Mouse (Mus musculus): Measurements from ENCODE around the gene Smc4. TPM values are rescaled to one million over a fixed set of nuclear protein-coding genes. Genes with fewer than 3 reads are reported as not detected.

Smc4 gene
- polyA plus RNA-seq, 1 experiment from 2014 or later: 74.2 TPM

- no peak overlapping the region for H3K27ac ChIP-seq (ENCODE audit: low read length)
- ATAC-seq (no peak), DNase-seq (ENCODE audit: low spot score) (no peak)
- no peak overlapping the region for H3K9ac ChIP-seq (replicated peaks; ENCODE audit: low read depth)
- 75% methylated on average over 3 of the region's 3 CpGs for WGBS
- no peaks in the 10 kb centered on the region for H3K27me3 ChIP-seq (replicated peaks; ENCODE audit: insufficient read depth, low read length)
- no peaks in the 10 kb centered on the region for H3K36me3 ChIP-seq (ENCODE audit: insufficient read depth, low read length)
- no peaks in the 10 kb centered on the region for H3K4me1 ChIP-seq (ENCODE audit: insufficient read depth, low read depth, low read length)
- no peak overlapping the region for H3K4me2 ChIP-seq (replicated peaks; ENCODE audit: low read depth, low read length)
- no peak overlapping the region for H3K4me3 ChIP-seq (ENCODE audit: low read depth, low read length)
- TF ChIP-seq CTCF (IDR thresholded peaks at IDR 0.05) (no peak), EP300 (IDR thresholded peaks at IDR 0.05) (no peak)
- H3K9me3 ChIP-seq (ENCODE audit: low read length): no peaks in the 10 kb centered on the region
Measured at GRCm38 (mm10) chr3:68969091-68969590, 35.4 kb upstream of the Smc4 start.

- no peak overlapping the region for H3K9ac ChIP-seq (replicated peaks; ENCODE audit: low read depth)
Measured at GRCm38 (mm10) chr3:68973574-68973973, 31.0 kb upstream of the Smc4 start.

GRCm38 (mm10) chr3:68974639-68975532, 29.7 kb upstream of the Smc4 start:
- ATAC-seq: peak; percentile 44; the same call in 1 of the 2 replicates
- Histone ChIP-seq H3K4me1 (ENCODE audit: insufficient read depth, low read depth, low read length) (peaks cover 5% of the 10 kb centered on the region; the same call in 1 of the 2 replicates), H3K27me3 (replicated peaks; ENCODE audit: insufficient read depth, low read length) (no peaks in the 10 kb centered on the region), H3K4me3 (ENCODE audit: low read depth, low read length) (no peak overlapping the region), H3K36me3 (ENCODE audit: insufficient read depth, low read length) (no peaks in the 10 kb centered on the region), H3K27ac (ENCODE audit: low read length) (peak overlapping the region; percentile 47; the same call in 1 of the 2 replicates), H3K9me3 (ENCODE audit: low read length) (no peaks in the 10 kb centered on the region), H3K9ac (replicated peaks; ENCODE audit: low read depth) (no peak overlapping the region), H3K4me2 (replicated peaks; ENCODE audit: low read depth, low read length) (no peak overlapping the region)
- TF ChIP-seq CTCF (IDR thresholded peaks at IDR 0.05) (no peak), EP300 (IDR thresholded peaks at IDR 0.05) (peak; percentile 49; the same call in 1 of the 2 replicates)
- peak; percentile 13 for DNase-seq (ENCODE audit: low spot score)
- 75% methylated on average over 8 of the region's 8 CpGs for WGBS

More at GRCm38 (mm10) chr3:68973574-68973973, 31.0 kb upstream of the Smc4 start:
- ATAC-seq: peak; percentile 57; the same call in 1 of the 2 replicates
- no peak overlapping the region for H3K4me2 ChIP-seq (replicated peaks; ENCODE audit: low read depth, low read length)
- no peaks in the 10 kb centered on the region for H3K27me3 ChIP-seq (replicated peaks; ENCODE audit: insufficient read depth, low read length)
- H3K9me3 ChIP-seq (ENCODE audit: low read length): no peaks in the 10 kb centered on the region
- DNase-seq (ENCODE audit: low spot score): peak; percentile 30
- H3K4me3 ChIP-seq (ENCODE audit: low read depth, low read length): no peak overlapping the region
- 28% methylated on average over 1 of the region's 1 CpGs for WGBS
- no peaks in the 10 kb centered on the region for H3K36me3 ChIP-seq (ENCODE audit: insufficient read depth, low read length)
- 0 out of 2 replicates have a peak overlapping the region, but pooled peaks have one; percentile 1 for H3K27ac ChIP-seq (ENCODE audit: low read length)
- TF ChIP-seq EP300 (IDR thresholded peaks at IDR 0.05) (no peak), CTCF (IDR thresholded peaks at IDR 0.05) (no peak)
- peaks cover 5% of the 10 kb centered on the region; the same call in 1 of the 2 replicates for H3K4me1 ChIP-seq (ENCODE audit: insufficient read depth, low read depth, low read length)

- Histone ChIP-seq H3K9me3 (ENCODE audit: low read length) (no peaks in the 10 kb centered on the region), H3K4me1 (ENCODE audit: insufficient read depth, low read depth, low read length) (peaks cover 5% of the 10 kb centered on the region; the same call in 1 of the 2 replicates), H3K9ac (replicated peaks; ENCODE audit: low read depth) (no peak overlapping the region), H3K36me3 (ENCODE audit: insufficient read depth, low read length) (no peaks in the 10 kb centered on the region), H3K27ac (ENCODE audit: low read length) (peak overlapping the region; percentile 57; the same call in 1 of the 2 replicates), H3K4me2 (replicated peaks; ENCODE audit: low read depth, low read length) (no peak overlapping the region), H3K27me3 (replicated peaks; ENCODE audit: insufficient read depth, low read length) (no peaks in the 10 kb centered on the region), H3K4me3 (ENCODE audit: low read depth, low read length) (no peak overlapping the region)
- peak; percentile 20; the same call in 1 of the 2 replicates for ATAC-seq
- WGBS: 43% methylated on average over 9 of the region's 9 CpGs
- no peak for TF ChIP-seq CTCF (IDR thresholded peaks at IDR 0.05)
- TF ChIP-seq EP300 (IDR thresholded peaks at IDR 0.05): no peak
- peak; percentile 32 for DNase-seq (ENCODE audit: low spot score)
Measured at GRCm38 (mm10) chr3:68975533-68976490, 28.7 kb upstream of the Smc4 start.

DNA sequence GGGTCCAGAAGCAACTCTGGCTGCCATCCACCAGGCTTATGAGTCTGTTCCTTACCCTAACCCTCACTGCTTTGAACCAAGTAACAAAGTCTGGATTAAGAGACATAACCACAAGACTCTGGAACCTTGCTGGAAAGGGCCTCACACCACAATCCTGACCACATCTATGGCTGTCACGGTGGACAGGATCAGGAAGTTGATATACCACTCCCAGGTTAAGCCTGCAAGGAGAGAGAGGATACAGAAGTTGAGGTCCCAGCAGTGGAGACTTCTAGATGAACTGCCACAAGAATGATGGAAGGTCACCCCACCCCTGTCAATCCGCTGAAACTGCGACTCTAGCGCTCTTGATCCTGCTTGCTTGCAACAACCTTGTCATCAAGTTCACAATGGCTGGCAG, 26.8 kb upstream of the Smc4 start:
- H3K4me3 ChIP-seq (ENCODE audit: low read depth, low read length): no peak overlapping the region
- 92% methylated on average over 4 of the region's 4 CpGs for WGBS
- no peak overlapping the region for H3K27ac ChIP-seq (ENCODE audit: low read length)
- no peak overlapping the region for H3K9ac ChIP-seq (replicated peaks; ENCODE audit: low read depth)
- DNase-seq (ENCODE audit: low spot score) (no peak), ATAC-seq (no peak)
- H3K27me3 ChIP-seq (replicated peaks; ENCODE audit: insufficient read depth, low read length): no peaks in the 10 kb centered on the region
- no peak overlapping the region for H3K4me2 ChIP-seq (replicated peaks; ENCODE audit: low read depth, low read length)
- TF ChIP-seq EP300 (IDR thresholded peaks at IDR 0.05) (no peak), CTCF (IDR thresholded peaks at IDR 0.05) (no peak)
- H3K9me3 ChIP-seq (ENCODE audit: low read length): no peaks in the 10 kb centered on the region
- H3K4me1 ChIP-seq (ENCODE audit: insufficient read depth, low read depth, low read length): peaks cover 9% of the 10 kb centered on the region; the same call in 1 of the 2 replicates
- H3K36me3 ChIP-seq (ENCODE audit: insufficient read depth, low read length): no peaks in the 10 kb centered on the region

All from lung, postnatal 0 days (tissue).